Mouse (Mus musculus) cortical plate, adult 2 months (tissue): Measurements from ENCODE around the gene Fam89a.

ENCODE experiments used
- CTCF ChIP-seq: fragments of 200-500 bp; IDR thresholded peaks from 2 replicates; pipeline ENCODE4 v1.5.1; 2011; ENCODE audit warnings: mild to moderate bottlenecking, control low read depth, low read length; ENCODE audit not compliant: insufficient read depth; ENCODE audit errors: extremely low read depth
- POLR2A ChIP-seq: fragments of 200-500 bp; IDR thresholded peaks from 2 replicates; pipeline ENCODE4 v1.6.1; 2011; ENCODE audit warnings: mild to moderate bottlenecking, low read length, control low read depth; ENCODE audit not compliant: insufficient read depth; ENCODE audit errors: extremely low read depth

- TF ChIP-seq CTCF: no peak
- TF ChIP-seq POLR2A: no peak
These were observed 49.4 kb downstream of the Fam89a start for GRCm38 (mm10) chr8:124702183-124702582.
